Mouse (Mus musculus): ENCODE results near the gene Tspear.

- TF ChIP-seq POLR2A (IDR thresholded peaks at IDR 0.05; ENCODE audit: low read depth, low read length) (no peak), CTCF (IDR thresholded peaks at IDR 0.05; ENCODE audit: extremely low read depth, insufficient read depth, insufficient read length, insufficient replicate concordance) (no peak)
These were observed 23.5 kb downstream of the Tspear start for GRCm38 (mm10) chr10:77709831-77710230.
